Mouse (Mus musculus): ENCODE results near the gene Ak5.

DNA sequence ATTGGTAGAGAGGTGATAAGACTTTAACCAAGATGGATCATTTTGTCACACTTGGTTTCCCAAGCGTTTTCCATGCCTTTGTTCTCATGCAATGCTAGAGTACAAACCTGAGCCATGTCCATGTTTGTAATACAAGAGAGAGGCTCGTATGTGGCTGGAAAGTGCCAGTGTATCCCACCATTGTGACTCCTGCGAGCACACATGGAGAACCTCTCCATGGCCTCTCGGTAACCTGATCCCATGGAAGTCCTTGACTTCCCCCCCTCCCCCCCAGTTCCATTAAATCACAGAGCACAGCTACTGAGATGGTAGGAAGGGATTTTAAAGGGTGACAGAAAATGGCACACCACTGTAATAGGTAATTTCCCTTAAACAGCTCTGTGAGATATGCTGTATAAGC, 207.4 kb downstream of the Ak5 start:
- no peak for TF ChIP-seq CTCF (IDR thresholded peaks at IDR 0.05; ENCODE audit: low read depth)
- no peak for TF ChIP-seq EP300 (optimal IDR thresholded peaks at IDR 0.05)

Data from stomach, postnatal 0 days (tissue).